Mouse (Mus musculus): Measurements from ENCODE around the gene Hist1h3f. TPM values are rescaled to one million over a fixed set of nuclear protein-coding genes. Genes with fewer than 3 reads are reported as not detected.
"Not testable (repeated sequence)": the region's sequence is repeated elsewhere in the genome, so short reads cannot be mapped to it uniquely, and the experiment has no call there.

Gene Hist1h3f
- polyA plus RNA-seq, 1 experiment from 2014 or later, result 0.90 TPM

DNA sequence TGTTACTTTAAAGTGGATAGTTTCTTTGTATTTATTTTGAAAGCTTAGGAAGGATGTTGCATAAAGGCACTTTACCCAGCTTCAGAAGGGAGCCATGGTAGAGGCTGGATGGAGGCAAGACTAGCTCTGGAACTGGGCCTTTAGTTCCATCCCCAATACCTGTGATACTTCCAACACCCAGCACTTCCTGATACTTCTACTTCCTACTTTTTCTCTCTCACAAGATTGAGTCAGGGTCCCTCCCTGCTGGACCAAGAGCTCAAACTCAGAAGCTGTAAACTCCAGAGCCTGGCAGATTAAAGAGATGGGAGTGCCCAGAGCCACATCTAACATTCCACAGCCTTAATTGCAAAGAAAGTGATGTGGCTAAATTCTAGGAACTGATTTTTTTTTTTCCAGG is 40.5 kb downstream of the Hist1h3f start:
- Histone ChIP-seq H3K9me3 (replicated peaks; ENCODE audit: control insufficient read depth, low read length) (no peaks in the 10 kb centered on the region), H3K4me1 (ENCODE audit: control insufficient read depth, insufficient read depth, low read length) (peaks cover 32% of the 10 kb centered on the region), H3K27ac (ENCODE audit: low read length) (peak overlapping the region; percentile 97), H3K9ac (ENCODE audit: low read length) (peak overlapping the region; percentile 59), H3K4me3 (replicated peaks; ENCODE audit: low read length) (peak overlapping the region; percentile 49), H3K27me3 (ENCODE audit: control insufficient read depth, insufficient read depth, low read length) (no peaks in the 10 kb centered on the region), H3K4me2 (ENCODE audit: low read depth, low read length) (peak overlapping the region; percentile 85), H3K36me3 (ENCODE audit: control insufficient read depth, insufficient read depth, low read length) (no peaks in the 10 kb centered on the region)
- no peak for ATAC-seq (ENCODE audit: insufficient read depth, low FRiP score)

DNA sequence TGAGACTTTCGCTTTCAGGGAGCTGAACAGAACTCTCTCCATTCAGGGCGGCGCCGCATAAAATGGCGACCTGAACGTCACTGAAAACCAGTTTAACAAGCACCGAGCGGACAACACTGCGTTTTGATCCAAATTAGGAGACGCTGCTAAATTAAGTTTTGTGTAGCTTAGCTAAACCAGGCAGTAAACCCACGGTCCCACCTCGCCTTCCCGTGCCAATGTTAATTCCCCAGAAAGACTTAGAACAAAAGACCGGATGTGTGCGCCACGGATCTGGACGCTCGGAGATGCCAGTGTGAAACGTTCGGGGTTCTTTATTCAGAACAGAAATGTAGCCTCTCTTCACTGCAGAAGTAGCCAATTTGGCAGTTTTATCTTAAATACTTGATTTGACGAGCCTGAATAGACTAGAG is 41.2 kb downstream of the Hist1h3f start:
- Histone ChIP-seq H3K9ac (ENCODE audit: low read length) (peak overlapping the region; percentile 71), H3K4me2 (ENCODE audit: low read depth, low read length) (peak overlapping the region; percentile 85), H3K9me3 (replicated peaks; ENCODE audit: control insufficient read depth, low read length) (no peaks in the 10 kb centered on the region), H3K4me1 (ENCODE audit: control insufficient read depth, insufficient read depth, low read length) (peaks cover 32% of the 10 kb centered on the region), H3K36me3 (ENCODE audit: control insufficient read depth, insufficient read depth, low read length) (no peaks in the 10 kb centered on the region), H3K27me3 (ENCODE audit: control insufficient read depth, insufficient read depth, low read length) (no peaks in the 10 kb centered on the region), H3K27ac (ENCODE audit: low read length) (peak overlapping the region; percentile 97), H3K4me3 (replicated peaks; ENCODE audit: low read length) (peak overlapping the region; percentile 49)
- ATAC-seq (ENCODE audit: insufficient read depth, low FRiP score), result no peak
- under 1% methylated on average over 21 of the region's 21 CpGs for WGBS

GRCm38 (mm10) chr13:23585442-23586098 is 41.7 kb downstream of the Hist1h3f start:
- H3K27me3 ChIP-seq (ENCODE audit: control insufficient read depth, insufficient read depth, low read length); H3K9me3 ChIP-seq (replicated peaks; ENCODE audit: control insufficient read depth, low read length); H3K36me3 ChIP-seq (ENCODE audit: control insufficient read depth, insufficient read depth, low read length): not testable (repeated sequence)
- Histone ChIP-seq H3K4me1 (ENCODE audit: control insufficient read depth, insufficient read depth, low read length) (peaks cover 32% of the 10 kb centered on the region), H3K4me3 (replicated peaks; ENCODE audit: low read length) (peak overlapping the region; percentile 49), H3K4me2 (ENCODE audit: low read depth, low read length) (peak overlapping the region; percentile 85), H3K27ac (ENCODE audit: low read length) (peak overlapping the region; percentile 97), H3K9ac (ENCODE audit: low read length) (peak overlapping the region; percentile 71)
- peak; percentile 87 for ATAC-seq (ENCODE audit: insufficient read depth, low FRiP score)
- under 1% methylated on average over 28 of the region's 36 CpGs for WGBS

DNA sequence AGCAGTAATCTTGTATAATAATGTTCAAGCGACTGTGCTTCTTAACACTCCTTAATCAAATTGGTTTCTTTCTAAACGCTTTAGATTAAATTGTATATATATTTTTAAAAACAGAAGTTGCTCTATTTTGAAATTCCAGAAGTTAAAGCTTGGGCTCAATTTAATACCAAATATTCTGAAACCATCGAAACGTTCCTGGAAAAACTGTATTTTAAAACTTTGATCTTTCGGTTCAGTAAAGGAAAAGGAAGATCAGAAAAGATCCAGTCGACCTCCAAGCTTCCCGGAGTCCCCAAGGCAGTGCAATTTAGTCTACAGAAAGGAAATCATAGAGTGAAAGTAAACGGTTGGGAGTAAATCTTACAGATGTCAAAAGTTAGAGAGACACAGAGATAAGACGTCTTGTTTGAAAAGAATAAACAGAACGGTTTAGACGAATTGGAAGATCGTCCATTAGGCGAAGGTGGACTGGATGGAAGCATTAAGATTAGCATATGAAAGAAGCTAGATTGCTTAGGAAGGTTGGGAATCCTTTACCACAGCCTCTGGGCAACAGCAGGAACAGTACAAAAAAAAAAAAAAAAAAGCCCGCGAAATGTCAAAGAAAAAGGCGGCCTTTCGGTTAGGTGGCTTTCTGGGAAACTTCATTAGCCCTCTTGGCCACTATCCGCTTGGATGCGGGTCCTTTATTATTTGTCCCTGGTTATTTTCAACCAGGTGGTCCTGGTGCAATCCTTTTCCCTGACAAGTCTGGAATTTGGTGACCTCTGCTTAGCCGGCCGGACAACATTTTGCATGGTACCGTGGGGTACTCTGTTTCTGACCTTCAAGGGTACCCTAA is 42.5 kb downstream of the Hist1h3f start:
- H3K4me3 ChIP-seq (replicated peaks; ENCODE audit: low read length), result peak overlapping the region; percentile 44
- H3K4me1 ChIP-seq (ENCODE audit: control insufficient read depth, insufficient read depth, low read length), result peaks cover 28% of the 10 kb centered on the region
- peak overlapping the region; percentile 96 for H3K27ac ChIP-seq (ENCODE audit: low read length)
- no peaks in the 10 kb centered on the region for H3K27me3 ChIP-seq (ENCODE audit: control insufficient read depth, insufficient read depth, low read length)
- WGBS, result 1% methylated on average over 22 of the region's 22 CpGs
- H3K9ac ChIP-seq (ENCODE audit: low read length), result peak overlapping the region; percentile 70
- H3K36me3 ChIP-seq (ENCODE audit: control insufficient read depth, insufficient read depth, low read length), result no peaks in the 10 kb centered on the region
- no peak for ATAC-seq (ENCODE audit: insufficient read depth, low FRiP score)
- H3K9me3 ChIP-seq (replicated peaks; ENCODE audit: control insufficient read depth, low read length), result no peaks in the 10 kb centered on the region
- peak overlapping the region; percentile 73 for H3K4me2 ChIP-seq (ENCODE audit: low read depth, low read length)

DNA sequence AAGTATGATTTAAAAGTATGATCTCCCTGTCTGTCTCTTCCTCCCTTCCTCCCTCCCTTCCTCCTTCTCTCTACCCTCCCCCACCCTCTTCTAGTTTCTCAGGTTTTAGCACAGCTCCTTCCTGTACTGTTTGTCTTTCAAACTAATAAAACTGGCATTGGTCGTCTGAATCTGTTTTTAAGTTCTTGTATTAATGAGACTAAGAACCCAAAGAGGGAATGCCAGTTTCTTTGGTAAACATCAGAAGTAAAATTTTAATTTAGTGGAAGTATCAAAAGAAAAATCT is 43.0 kb downstream of the Hist1h3f start:
- Histone ChIP-seq H3K27me3 (ENCODE audit: control insufficient read depth, insufficient read depth, low read length) (no peaks in the 10 kb centered on the region), H3K9me3 (replicated peaks; ENCODE audit: control insufficient read depth, low read length) (no peaks in the 10 kb centered on the region), H3K36me3 (ENCODE audit: control insufficient read depth, insufficient read depth, low read length) (no peaks in the 10 kb centered on the region), H3K4me1 (ENCODE audit: control insufficient read depth, insufficient read depth, low read length) (peaks cover 26% of the 10 kb centered on the region), H3K4me2 (ENCODE audit: low read depth, low read length) (peak overlapping the region; percentile 73), H3K27ac (ENCODE audit: low read length) (peak overlapping the region; percentile 96), H3K9ac (ENCODE audit: low read length) (peak overlapping the region; percentile 70), H3K4me3 (replicated peaks; ENCODE audit: low read length) (peak overlapping the region; percentile 44)
- ATAC-seq (ENCODE audit: insufficient read depth, low FRiP score), result no peak
- WGBS, result 0% methylated on average over 1 of the region's 1 CpGs

DNA sequence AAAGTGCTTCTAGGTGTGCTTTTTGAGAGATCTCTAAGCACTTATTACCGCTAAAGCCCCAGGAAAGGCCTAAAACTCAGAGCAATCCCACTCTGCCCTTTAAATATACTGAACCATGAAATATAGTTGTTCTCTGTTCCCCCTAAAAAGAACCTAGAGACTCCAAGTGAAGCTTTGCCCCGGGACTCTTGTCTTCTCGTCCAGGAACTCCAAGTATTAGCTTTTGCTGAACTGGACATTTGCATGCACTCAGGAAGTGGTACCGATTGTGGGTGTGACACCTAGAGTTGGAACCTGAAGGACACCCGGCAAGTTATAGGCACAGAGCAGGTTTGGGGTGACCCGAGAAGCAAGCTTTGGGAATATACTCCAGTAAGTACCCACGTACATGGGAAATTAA is 47.4 kb downstream of the Hist1h3f start:
- no peak for ATAC-seq (ENCODE audit: insufficient read depth, low FRiP score)
- Histone ChIP-seq H3K27ac (ENCODE audit: low read length) (no peak overlapping the region), H3K36me3 (ENCODE audit: control insufficient read depth, insufficient read depth, low read length) (no peaks in the 10 kb centered on the region), H3K27me3 (ENCODE audit: control insufficient read depth, insufficient read depth, low read length) (no peaks in the 10 kb centered on the region), H3K9me3 (replicated peaks; ENCODE audit: control insufficient read depth, low read length) (no peaks in the 10 kb centered on the region), H3K4me3 (replicated peaks; ENCODE audit: low read length) (no peak overlapping the region), H3K4me1 (ENCODE audit: control insufficient read depth, insufficient read depth, low read length) (peaks cover 4% of the 10 kb centered on the region; the same call in 1 of the 2 replicates), H3K4me2 (ENCODE audit: low read depth, low read length) (no peak overlapping the region), H3K9ac (ENCODE audit: low read length) (no peak overlapping the region)
- WGBS, result 89% methylated on average over 7 of the region's 7 CpGs

- not testable (repeated sequence) for H3K27ac ChIP-seq (ENCODE audit: low read length); H3K9ac ChIP-seq (ENCODE audit: low read length); ATAC-seq (ENCODE audit: insufficient read depth, low FRiP score); H3K4me3 ChIP-seq (replicated peaks; ENCODE audit: low read length); H3K27me3 ChIP-seq (ENCODE audit: control insufficient read depth, insufficient read depth, low read length); H3K4me1 ChIP-seq (ENCODE audit: control insufficient read depth, insufficient read depth, low read length); H3K4me2 ChIP-seq (ENCODE audit: low read depth, low read length); H3K9me3 ChIP-seq (replicated peaks; ENCODE audit: control insufficient read depth, low read length); H3K36me3 ChIP-seq (ENCODE audit: control insufficient read depth, insufficient read depth, low read length)
- 76% methylated on average over 7 of the region's 7 CpGs for WGBS
These were observed 48.0 kb downstream of the Hist1h3f start for GRCm38 (mm10) chr13:23591886-23592285.

DNA sequence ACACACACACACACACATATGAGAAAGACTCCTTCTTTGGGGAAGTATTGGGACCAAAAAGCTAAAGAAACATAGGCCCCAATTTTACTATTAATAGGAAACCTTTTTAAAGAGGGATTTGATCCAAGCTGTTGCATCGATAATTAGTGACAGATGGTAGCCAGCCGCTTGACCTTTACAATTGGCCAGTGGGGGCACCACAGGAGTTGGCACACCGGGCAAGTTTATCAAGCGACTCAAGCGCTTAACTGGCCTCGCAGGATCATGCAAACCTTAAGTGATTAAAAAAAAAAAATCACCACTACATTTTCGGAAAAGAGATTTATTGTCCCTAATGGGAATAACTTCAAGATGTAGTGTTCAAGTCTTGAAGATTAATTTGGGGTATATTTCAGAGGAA is 48.8 kb downstream of the Hist1h3f start:
- no peaks in the 10 kb centered on the region for H3K27me3 ChIP-seq (ENCODE audit: control insufficient read depth, insufficient read depth, low read length)
- H3K4me2 ChIP-seq (ENCODE audit: low read depth, low read length), result no peak overlapping the region
- no peaks in the 10 kb centered on the region; the same call in 1 of the 2 replicates for H3K4me1 ChIP-seq (ENCODE audit: control insufficient read depth, insufficient read depth, low read length)
- H3K4me3 ChIP-seq (replicated peaks; ENCODE audit: low read length), result no peak overlapping the region
- no peaks in the 10 kb centered on the region for H3K36me3 ChIP-seq (ENCODE audit: control insufficient read depth, insufficient read depth, low read length)
- no peak overlapping the region for H3K9ac ChIP-seq (ENCODE audit: low read length)
- no peak for ATAC-seq (ENCODE audit: insufficient read depth, low FRiP score)
- 73% methylated on average over 7 of the region's 7 CpGs for WGBS
- H3K27ac ChIP-seq (ENCODE audit: low read length), result peak overlapping the region; percentile 59
- no peaks in the 10 kb centered on the region for H3K9me3 ChIP-seq (replicated peaks; ENCODE audit: control insufficient read depth, low read length)

- Histone ChIP-seq H3K9ac (ENCODE audit: low read length) (0 out of 2 replicates have a peak overlapping the region, but pooled peaks have one; percentile 17), H3K4me1 (ENCODE audit: control insufficient read depth, insufficient read depth, low read length) (no peaks in the 10 kb centered on the region; the same call in 1 of the 2 replicates), H3K4me2 (ENCODE audit: low read depth, low read length) (no peak overlapping the region), H3K27me3 (ENCODE audit: control insufficient read depth, insufficient read depth, low read length) (no peaks in the 10 kb centered on the region), H3K9me3 (replicated peaks; ENCODE audit: control insufficient read depth, low read length) (no peaks in the 10 kb centered on the region), H3K36me3 (ENCODE audit: control insufficient read depth, insufficient read depth, low read length) (no peaks in the 10 kb centered on the region), H3K27ac (ENCODE audit: low read length) (peak overlapping the region; percentile 59), H3K4me3 (replicated peaks; ENCODE audit: low read length) (no peak overlapping the region)
- WGBS, result 53% methylated on average over 5 of the region's 5 CpGs
- no peak for ATAC-seq (ENCODE audit: insufficient read depth, low FRiP score)
These were observed 49.4 kb downstream of the Hist1h3f start for GRCm38 (mm10) chr13:23593051-23593770.
